Mouse (Mus musculus): Measurements from ENCODE around the gene Kcnh1. TPM values are rescaled to one million over a fixed set of nuclear protein-coding genes. Genes with fewer than 3 reads are reported as not detected.

Kcnh1 gene
- polyA plus RNA-seq, 1 experiment from 2014 or later = 0.35 TPM

GRCm38 (mm10) chr1:192531490-192532146, 341.0 kb downstream of the Kcnh1 start:
- H3K36me3 ChIP-seq (ENCODE audit: control insufficient read depth, insufficient read depth, low read length) = no peaks in the 10 kb centered on the region
- no peak overlapping the region for H3K4me2 ChIP-seq (replicated peaks; ENCODE audit: low read depth, low read length)
- no peak overlapping the region for H3K27ac ChIP-seq (ENCODE audit: low read length)
- no peak for ATAC-seq (ENCODE audit: insufficient number of reproducible peaks, insufficient read depth, low FRiP score, low read depth)
- no peaks in the 10 kb centered on the region for H3K9me3 ChIP-seq (ENCODE audit: control insufficient read depth, low read depth, low read length)
- H3K27me3 ChIP-seq (ENCODE audit: control insufficient read depth, insufficient read depth, low read length) = no peaks in the 10 kb centered on the region
- 60% methylated on average over 2 of the region's 2 CpGs for WGBS
- no peak overlapping the region for H3K9ac ChIP-seq (replicated peaks; ENCODE audit: low read depth, low read length)
- no peaks in the 10 kb centered on the region for H3K4me1 ChIP-seq (ENCODE audit: control insufficient read depth, insufficient read depth, low read length)
- no peak overlapping the region for H3K4me3 ChIP-seq (ENCODE audit: low read depth, low read length)

GRCm38 (mm10) chr1:192532212-192532611, 341.6 kb downstream of the Kcnh1 start:
- Histone ChIP-seq H3K36me3 (ENCODE audit: control insufficient read depth, insufficient read depth, low read length) (no peaks in the 10 kb centered on the region), H3K9me3 (ENCODE audit: control insufficient read depth, low read depth, low read length) (no peaks in the 10 kb centered on the region), H3K27me3 (ENCODE audit: control insufficient read depth, insufficient read depth, low read length) (no peaks in the 10 kb centered on the region), H3K27ac (ENCODE audit: low read length) (no peak overlapping the region), H3K9ac (replicated peaks; ENCODE audit: low read depth, low read length) (no peak overlapping the region), H3K4me1 (ENCODE audit: control insufficient read depth, insufficient read depth, low read length) (no peaks in the 10 kb centered on the region), H3K4me3 (ENCODE audit: low read depth, low read length) (no peak overlapping the region), H3K4me2 (replicated peaks; ENCODE audit: low read depth, low read length) (no peak overlapping the region)
- no peak for ATAC-seq (ENCODE audit: insufficient number of reproducible peaks, insufficient read depth, low FRiP score, low read depth)
- 40% methylated on average over 2 of the region's 2 CpGs for WGBS

- no peak for ATAC-seq (ENCODE audit: insufficient number of reproducible peaks, insufficient read depth, low FRiP score, low read depth)
- Histone ChIP-seq H3K9me3 (ENCODE audit: control insufficient read depth, low read depth, low read length) (no peaks in the 10 kb centered on the region), H3K36me3 (ENCODE audit: control insufficient read depth, insufficient read depth, low read length) (no peaks in the 10 kb centered on the region), H3K27ac (ENCODE audit: low read length) (no peak overlapping the region), H3K9ac (replicated peaks; ENCODE audit: low read depth, low read length) (no peak overlapping the region), H3K4me2 (replicated peaks; ENCODE audit: low read depth, low read length) (no peak overlapping the region), H3K4me3 (ENCODE audit: low read depth, low read length) (no peak overlapping the region), H3K4me1 (ENCODE audit: control insufficient read depth, insufficient read depth, low read length) (no peaks in the 10 kb centered on the region), H3K27me3 (ENCODE audit: control insufficient read depth, insufficient read depth, low read length) (no peaks in the 10 kb centered on the region)
These were observed 342.4 kb downstream of the Kcnh1 start for GRCm38 (mm10) chr1:192533016-192533415.

DNA sequence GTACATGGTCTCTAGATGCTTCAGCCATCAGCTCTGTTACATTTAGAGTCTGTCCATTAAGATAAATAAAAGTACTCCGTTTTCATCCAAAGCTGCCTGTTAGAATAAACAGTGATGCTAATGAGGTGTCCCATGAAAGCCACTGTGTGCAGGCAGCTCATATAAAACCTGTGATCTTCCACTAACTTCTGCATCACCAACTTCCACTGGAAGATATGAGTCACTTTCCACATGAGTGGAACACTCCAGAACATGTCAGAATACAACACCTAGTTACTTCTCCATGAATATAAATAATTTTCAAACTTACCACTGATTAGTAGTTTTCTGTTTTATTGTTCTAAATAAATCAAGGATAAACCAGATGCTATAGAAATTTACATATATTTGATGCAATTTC, 345.9 kb downstream of the Kcnh1 start:
- ATAC-seq (ENCODE audit: insufficient number of reproducible peaks, insufficient read depth, low FRiP score, low read depth) = no peak
- Histone ChIP-seq H3K36me3 (ENCODE audit: control insufficient read depth, insufficient read depth, low read length) (no peaks in the 10 kb centered on the region), H3K4me2 (replicated peaks; ENCODE audit: low read depth, low read length) (no peak overlapping the region), H3K27me3 (ENCODE audit: control insufficient read depth, insufficient read depth, low read length) (no peaks in the 10 kb centered on the region), H3K4me1 (ENCODE audit: control insufficient read depth, insufficient read depth, low read length) (no peaks in the 10 kb centered on the region), H3K4me3 (ENCODE audit: low read depth, low read length) (no peak overlapping the region), H3K9me3 (ENCODE audit: control insufficient read depth, low read depth, low read length) (no peaks in the 10 kb centered on the region), H3K27ac (ENCODE audit: low read length) (no peak overlapping the region), H3K9ac (replicated peaks; ENCODE audit: low read depth, low read length) (no peak overlapping the region)
- WGBS = 25% methylated on average over 1 of the region's 1 CpGs

GRCm38 (mm10) chr1:192537169-192537568, 346.6 kb downstream of the Kcnh1 start:
- H3K4me2 ChIP-seq (replicated peaks; ENCODE audit: low read depth, low read length) = no peak overlapping the region
- H3K9me3 ChIP-seq (ENCODE audit: control insufficient read depth, low read depth, low read length) = no peaks in the 10 kb centered on the region
- H3K4me1 ChIP-seq (ENCODE audit: control insufficient read depth, insufficient read depth, low read length) = no peaks in the 10 kb centered on the region
- H3K27me3 ChIP-seq (ENCODE audit: control insufficient read depth, insufficient read depth, low read length) = no peaks in the 10 kb centered on the region
- no peak for ATAC-seq (ENCODE audit: insufficient number of reproducible peaks, insufficient read depth, low FRiP score, low read depth)
- H3K4me3 ChIP-seq (ENCODE audit: low read depth, low read length) = no peak overlapping the region
- 68% methylated on average over 7 of the region's 7 CpGs for WGBS
- H3K36me3 ChIP-seq (ENCODE audit: control insufficient read depth, insufficient read depth, low read length) = no peaks in the 10 kb centered on the region
- no peak overlapping the region for H3K9ac ChIP-seq (replicated peaks; ENCODE audit: low read depth, low read length)
- no peak overlapping the region for H3K27ac ChIP-seq (ENCODE audit: low read length)

DNA sequence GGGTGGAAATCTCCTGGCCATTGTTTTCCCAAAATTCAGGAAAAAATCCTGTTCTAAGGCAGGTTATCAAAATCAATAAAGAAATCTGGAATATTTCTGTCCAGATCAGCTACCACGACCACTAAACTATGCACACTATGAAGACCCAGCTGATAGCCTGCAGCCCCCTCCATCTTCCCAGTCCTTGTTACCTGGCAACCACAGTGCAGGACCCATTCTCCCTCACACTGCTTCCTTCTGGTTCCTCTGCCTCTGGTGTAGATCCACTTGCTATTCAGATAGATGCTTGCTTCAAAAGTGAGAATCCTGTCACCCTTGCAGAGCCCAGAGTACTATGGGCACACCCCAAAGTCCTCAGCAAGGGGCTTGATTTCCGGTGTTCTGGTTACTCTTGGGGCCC, 351.5 kb downstream of the Kcnh1 start:
- WGBS = 79% methylated on average over 2 of the region's 2 CpGs
- H3K9ac ChIP-seq (replicated peaks; ENCODE audit: low read depth, low read length) = no peak overlapping the region
- H3K27me3 ChIP-seq (ENCODE audit: control insufficient read depth, insufficient read depth, low read length) = no peaks in the 10 kb centered on the region
- H3K4me2 ChIP-seq (replicated peaks; ENCODE audit: low read depth, low read length) = no peak overlapping the region
- H3K9me3 ChIP-seq (ENCODE audit: control insufficient read depth, low read depth, low read length) = no peaks in the 10 kb centered on the region
- no peak for ATAC-seq (ENCODE audit: insufficient number of reproducible peaks, insufficient read depth, low FRiP score, low read depth)
- H3K36me3 ChIP-seq (ENCODE audit: control insufficient read depth, insufficient read depth, low read length) = no peaks in the 10 kb centered on the region
- no peaks in the 10 kb centered on the region for H3K4me1 ChIP-seq (ENCODE audit: control insufficient read depth, insufficient read depth, low read length)
- no peak overlapping the region for H3K27ac ChIP-seq (ENCODE audit: low read length)
- no peak overlapping the region for H3K4me3 ChIP-seq (ENCODE audit: low read depth, low read length)

- Histone ChIP-seq H3K9me3 (ENCODE audit: control insufficient read depth, low read depth, low read length) (no peaks in the 10 kb centered on the region), H3K4me1 (ENCODE audit: control insufficient read depth, insufficient read depth, low read length) (no peaks in the 10 kb centered on the region), H3K9ac (replicated peaks; ENCODE audit: low read depth, low read length) (no peak overlapping the region), H3K36me3 (ENCODE audit: control insufficient read depth, insufficient read depth, low read length) (no peaks in the 10 kb centered on the region), H3K27ac (ENCODE audit: low read length) (no peak overlapping the region), H3K4me3 (ENCODE audit: low read depth, low read length) (no peak overlapping the region), H3K4me2 (replicated peaks; ENCODE audit: low read depth, low read length) (no peak overlapping the region), H3K27me3 (ENCODE audit: control insufficient read depth, insufficient read depth, low read length) (no peaks in the 10 kb centered on the region)
- 82% methylated on average over 4 of the region's 4 CpGs for WGBS
- no peak for ATAC-seq (ENCODE audit: insufficient number of reproducible peaks, insufficient read depth, low FRiP score, low read depth)
These were observed 353.1 kb downstream of the Kcnh1 start for GRCm38 (mm10) chr1:192543686-192544085.

DNA sequence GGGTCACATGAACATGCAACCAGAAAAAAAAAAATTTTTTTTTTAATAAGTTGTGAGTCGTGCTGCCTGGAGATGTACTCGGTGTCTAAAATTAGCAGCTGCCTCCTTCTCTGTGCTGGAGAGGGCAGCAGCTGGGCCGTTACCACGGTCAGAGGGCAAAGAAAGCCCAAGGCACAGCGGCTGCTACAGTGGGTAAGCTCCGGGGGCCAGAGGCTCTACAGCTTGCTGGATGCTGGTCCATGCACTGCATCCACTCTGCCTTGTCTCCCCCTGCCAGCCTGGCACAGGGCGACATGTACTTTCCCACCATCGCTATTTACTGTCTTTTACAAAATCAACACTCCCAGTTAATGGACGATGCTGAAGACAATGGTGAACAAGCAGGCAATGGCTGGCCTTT, 353.5 kb downstream of the Kcnh1 start:
- no peak for ATAC-seq (ENCODE audit: insufficient number of reproducible peaks, insufficient read depth, low FRiP score, low read depth)
- WGBS = 69% methylated on average over 9 of the region's 9 CpGs
- Histone ChIP-seq H3K4me1 (ENCODE audit: control insufficient read depth, insufficient read depth, low read length) (no peaks in the 10 kb centered on the region), H3K36me3 (ENCODE audit: control insufficient read depth, insufficient read depth, low read length) (no peaks in the 10 kb centered on the region), H3K4me2 (replicated peaks; ENCODE audit: low read depth, low read length) (no peak overlapping the region), H3K9me3 (ENCODE audit: control insufficient read depth, low read depth, low read length) (no peaks in the 10 kb centered on the region), H3K9ac (replicated peaks; ENCODE audit: low read depth, low read length) (no peak overlapping the region), H3K27me3 (ENCODE audit: control insufficient read depth, insufficient read depth, low read length) (no peaks in the 10 kb centered on the region), H3K4me3 (ENCODE audit: low read depth, low read length) (no peak overlapping the region), H3K27ac (ENCODE audit: low read length) (no peak overlapping the region)

DNA sequence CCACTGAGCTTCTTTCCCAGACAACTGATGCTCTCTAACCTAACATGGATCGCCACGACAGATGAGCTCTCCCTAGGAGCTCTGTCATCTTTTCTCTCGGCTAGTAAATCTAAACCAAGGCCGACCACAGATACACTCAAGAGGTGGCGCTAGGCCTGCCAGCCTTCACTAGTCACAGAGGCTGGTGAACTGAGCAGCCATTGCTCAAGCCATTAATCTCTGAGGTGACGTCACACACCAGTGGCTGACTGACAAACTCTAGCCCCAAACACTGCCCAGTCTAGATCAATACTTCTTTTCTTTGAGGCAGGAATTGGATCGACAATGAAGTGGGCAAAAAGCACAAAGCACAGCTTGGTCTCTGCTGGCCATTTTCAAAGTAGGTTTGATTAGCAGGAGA, 354.3 kb downstream of the Kcnh1 start:
- Histone ChIP-seq H3K9me3 (ENCODE audit: control insufficient read depth, low read depth, low read length) (no peaks in the 10 kb centered on the region), H3K4me3 (ENCODE audit: low read depth, low read length) (no peak overlapping the region), H3K9ac (replicated peaks; ENCODE audit: low read depth, low read length) (no peak overlapping the region), H3K27me3 (ENCODE audit: control insufficient read depth, insufficient read depth, low read length) (no peaks in the 10 kb centered on the region), H3K4me1 (ENCODE audit: control insufficient read depth, insufficient read depth, low read length) (no peaks in the 10 kb centered on the region), H3K36me3 (ENCODE audit: control insufficient read depth, insufficient read depth, low read length) (no peaks in the 10 kb centered on the region), H3K27ac (ENCODE audit: low read length) (no peak overlapping the region), H3K4me2 (replicated peaks; ENCODE audit: low read depth, low read length) (no peak overlapping the region)
- no peak for ATAC-seq (ENCODE audit: insufficient number of reproducible peaks, insufficient read depth, low FRiP score, low read depth)
- 59% methylated on average over 7 of the region's 7 CpGs for WGBS
